In genomic region chr8:125195121-125195520, GRCm38 (mm10) we compare ENCODE assay signal across 17 mouse cellular contexts.
DNase-seq lines count a peak whose midpoint lies in the region; ATAC-seq and TF ChIP-seq lines count a peak whose summit lies in the region.
"Had no signal": no experiment of that assay in that cellular context is flagged by ENCODE, and none has a peak within 500 bp of the region (broad histone marks: within the 10 kb centered on the region; RNA-seq: fewer than 3 reads in every experiment).

No protein-coding gene starts in this region.

- H3K4me2 ChIP-seq in kidney, postnatal 0 days (ENCODE audit: low read length), result no peak overlapping the region
- H3K4me2 ChIP-seq in neural tube, embryonic 13.5 days, result no peak overlapping the region
- no peak overlapping the region for H3K4me2 ChIP-seq in neural tube, embryonic 15.5 days
- H3K4me2 ChIP-seq: limb, embryonic 12.5 days; midbrain, embryonic 12.5 days had no signal

- intact Hi-C loops in gastrocnemius, postnatal 36 days (cut with DNase I), result no loop called here

- 43% methylated on average over 9 of the region's 9 CpGs for WGBS in kidney, postnatal 0 days
- WGBS in neural tube, embryonic 13.5 days, result 41% methylated on average over 9 of the region's 9 CpGs
- 45% methylated on average over 9 of the region's 9 CpGs for WGBS in neural tube, embryonic 15.5 days

- TF ChIP-seq CTCF in kidney, postnatal 0 days (IDR thresholded peaks at IDR 0.05; ENCODE audit: low read depth), result no peak

- H3K36me3 ChIP-seq in kidney, postnatal 0 days (ENCODE audit: insufficient read depth, low read length), result no peaks in the 10 kb centered on the region
- H3K36me3 ChIP-seq in neural tube, embryonic 13.5 days, result no peaks in the 10 kb centered on the region
- H3K36me3 ChIP-seq in neural tube, embryonic 15.5 days, result no peaks in the 10 kb centered on the region
- H3K36me3 ChIP-seq: limb, embryonic 12.5 days; midbrain, embryonic 12.5 days had no signal

- H3K27ac ChIP-seq in kidney, postnatal 0 days, result no peak overlapping the region
- H3K27ac ChIP-seq in neural tube, embryonic 13.5 days (replicated peaks), result 0 out of 2 replicates have a peak overlapping the region, but pooled peaks have one; percentile 24
- no peak overlapping the region for H3K27ac ChIP-seq in neural tube, embryonic 15.5 days (replicated peaks)
- H3K27ac ChIP-seq: limb, embryonic 12.5 days; midbrain, embryonic 12.5 days had no signal

- H3K27me3 ChIP-seq in kidney, postnatal 0 days (ENCODE audit: insufficient read depth, low read length), result no peaks in the 10 kb centered on the region
- peaks cover 32% of the 10 kb centered on the region for H3K27me3 ChIP-seq in neural tube, embryonic 13.5 days
- H3K27me3 ChIP-seq in neural tube, embryonic 15.5 days (replicated peaks), result peaks cover 9% of the 10 kb centered on the region

- no peak for ATAC-seq in kidney, postnatal 0 days (replicated peaks; ENCODE audit: low FRiP score, low read depth)
- peak; percentile 71; the same call in 1 of the 2 replicates for ATAC-seq in neural tube, embryonic 13.5 days (ENCODE audit: low read depth)
- no peak for ATAC-seq in neural tube, embryonic 15.5 days (ENCODE audit: low FRiP score)
- ATAC-seq: forebrain, postnatal 0 days; inflammation-experienced regulatory T-cells, adult 6 months; Patski had no signal

- H3K9ac ChIP-seq in kidney, postnatal 0 days (ENCODE audit: low read depth, low read length), result no peak overlapping the region
- H3K9ac ChIP-seq in neural tube, embryonic 13.5 days, result no peak overlapping the region
- no peak overlapping the region for H3K9ac ChIP-seq in neural tube, embryonic 15.5 days (replicated peaks)
- H3K9ac ChIP-seq: forebrain, postnatal 0 days; limb, embryonic 12.5 days; midbrain, embryonic 12.5 days had no signal

- no peaks in the 10 kb centered on the region for H3K9me3 ChIP-seq in kidney, postnatal 0 days (replicated peaks; ENCODE audit: low read length)
- no peaks in the 10 kb centered on the region for H3K9me3 ChIP-seq in neural tube, embryonic 13.5 days
- H3K9me3 ChIP-seq in neural tube, embryonic 15.5 days (replicated peaks), result no peaks in the 10 kb centered on the region
- H3K9me3 ChIP-seq: limb, embryonic 12.5 days; midbrain, embryonic 12.5 days had no signal

- no peak overlapping the region for H3K4me3 ChIP-seq in kidney, postnatal 0 days (replicated peaks; ENCODE audit: low read depth, low read length)
- no peak overlapping the region for H3K4me3 ChIP-seq in neural tube, embryonic 13.5 days
- H3K4me3 ChIP-seq in neural tube, embryonic 15.5 days (replicated peaks), result no peak overlapping the region
- H3K4me3 ChIP-seq: erythroblast, embryonic 14.5 days; limb, embryonic 12.5 days; midbrain, embryonic 12.5 days had no signal

- peak; percentile 44 for DNase-seq in gastrocnemius, adult 18-20 months (ENCODE audit: low spot score)
- no peak for DNase-seq in gastrocnemius, postnatal 36 days
- DNase-seq in kidney, postnatal 0 days (ENCODE audit: low spot score), result peak; percentile 25
- DNase-seq in kidney, adult 8-10 months, result no peak
- DNase-seq in adrenal gland, adult 18-20 months (ENCODE audit: low spot score in 2 of 2), result no peak
- DNase-seq in frontal cortex, postnatal 25 days (ENCODE audit: low spot score in 2 of 2), result no peak
- DNase-seq: cerebellum, adult 11-12 months; forebrain, postnatal 0 days; heart, adult 11 months; right cerebral cortex, postnatal 25 days had no signal

- H3K4me1 ChIP-seq in kidney, postnatal 0 days (replicated peaks; ENCODE audit: insufficient read depth, low read length), result peaks cover 23% of the 10 kb centered on the region
- peaks cover 35% of the 10 kb centered on the region for H3K4me1 ChIP-seq in neural tube, embryonic 13.5 days (replicated peaks)
- peaks cover 13% of the 10 kb centered on the region for H3K4me1 ChIP-seq in neural tube, embryonic 15.5 days

Comparison
In these comparisons a context has a peak if more than half of its experiments do, and no peak if none do; other contexts are left out.
1. DNase-seq: peak in gastrocnemius, adult 18-20 months (single experiment) and kidney, postnatal 0 days (single experiment); none in gastrocnemius, postnatal 36 days (0 of 2), kidney, adult 8-10 months (0 of 2), adrenal gland, adult 18-20 months (0 of 2) and frontal cortex, postnatal 25 days (0 of 2).